Mouse (Mus musculus) ovary, postnatal 10 days (tissue): ENCODE data around the gene Sfta2.

Experiments used
- DNase-seq: peaks from one replicate; pipeline ENCODE4 v3.0.0; 2022; ENCODE audit warnings: low spot score

Gene Sfta2

GRCm38 (mm10) chr17:35673416-35674035, 72.2 kb downstream of the Sfta2 start, which contains the start of gene Gtf2h4:
TSS of gene Gtf2h4 (minus strand) at chr17:35673739.
- peak; percentile 42 for DNase-seq

GRCm38 (mm10) chr17:35680591-35680990, 79.2 kb downstream of the Sfta2 start:
- DNase-seq = no peak

- no peak for DNase-seq
Measured at GRCm38 (mm10) chr17:35681986-35682385, 80.6 kb downstream of the Sfta2 start.

GRCm38 (mm10) chr17:35685061-35685460, 83.7 kb downstream of the Sfta2 start:
- DNase-seq = no peak

GRCm38 (mm10) chr17:35688347-35689175, 87.2 kb downstream of the Sfta2 start:
- no peak for DNase-seq

- no peak for DNase-seq
Measured at GRCm38 (mm10) chr17:35689936-35690645, 88.7 kb downstream of the Sfta2 start.

GRCm38 (mm10) chr17:35691811-35692210, 90.5 kb downstream of the Sfta2 start:
- no peak for DNase-seq

- no peak for DNase-seq
Measured at GRCm38 (mm10) chr17:35692368-35692767, 91.0 kb downstream of the Sfta2 start.

- no peak for DNase-seq
Measured at GRCm38 (mm10) chr17:35693906-35694305, 92.6 kb downstream of the Sfta2 start.

- DNase-seq = no peak
Measured at GRCm38 (mm10) chr17:35695289-35695688, 93.9 kb downstream of the Sfta2 start.

GRCm38 (mm10) chr17:35696691-35697090, 95.3 kb downstream of the Sfta2 start:
- no peak for DNase-seq

GRCm38 (mm10) chr17:35697429-35697758, 96.0 kb downstream of the Sfta2 start:
- no peak for DNase-seq

- no peak for DNase-seq
Measured at GRCm38 (mm10) chr17:35697759-35698500, 96.6 kb downstream of the Sfta2 start.

GRCm38 (mm10) chr17:35698501-35698883, 97.1 kb downstream of the Sfta2 start:
- DNase-seq = no peak

GRCm38 (mm10) chr17:35699919-35700318, 98.6 kb downstream of the Sfta2 start:
- DNase-seq = peak; percentile 64
